Mouse (Mus musculus) c-Kit-negative CD71-positive TER-119-positive erythroid progenitor cells, embryonic 14.5 days (primary cell): ENCODE measurements around the gene Ntn3.

ENCODE experiments used
- DNase-seq: peaks from one replicate; pipeline ENCODE4 v3.0.0-alpha.2; 2013; ENCODE audit warnings: low read depth, low spot score

The Ntn3 gene

GRCm38 (mm10) chr17:24190934-24191333 lies 18.4 kb downstream of the Ntn3 start:
- no peak for DNase-seq

GRCm38 (mm10) chr17:24174259-24174658 lies 35.1 kb downstream of the Ntn3 start:
- no peak for DNase-seq

GRCm38 (mm10) chr17:24173423-24173822 lies 35.9 kb downstream of the Ntn3 start:
- peak; percentile 73 for DNase-seq

GRCm38 (mm10) chr17:24171738-24172137 lies 37.6 kb downstream of the Ntn3 start:
- no peak for DNase-seq

- DNase-seq: no peak
These were observed 38.6 kb downstream of the Ntn3 start for GRCm38 (mm10) chr17:24170729-24171128.

- no peak for DNase-seq
These were observed 39.2 kb downstream of the Ntn3 start for GRCm38 (mm10) chr17:24170125-24170524.

- DNase-seq: peak; percentile 95
These were observed 39.8 kb downstream of the Ntn3 start, which contains the start of gene Atp6v0c for GRCm38 (mm10) chr17:24169317-24170065. TSS of gene Atp6v0c (minus strand) at chr17:24169702.

GRCm38 (mm10) chr17:24168590-24169277 lies 40.6 kb downstream of the Ntn3 start:
- peak; percentile 62 for DNase-seq

- DNase-seq: no peak
These were observed 41.3 kb downstream of the Ntn3 start for GRCm38 (mm10) chr17:24167891-24168505.

GRCm38 (mm10) chr17:24167120-24167519 lies 42.2 kb downstream of the Ntn3 start:
- DNase-seq: no peak

GRCm38 (mm10) chr17:24164566-24165259 lies 44.6 kb downstream of the Ntn3 start:
- no peak for DNase-seq

GRCm38 (mm10) chr17:24163176-24163962 lies 46.0 kb downstream of the Ntn3 start, which contains the start of gene Amdhd2:
TSS of gene Amdhd2 (minus strand) at chr17:24163766.
- DNase-seq: peak; percentile 88

- no peak for DNase-seq
These were observed 46.7 kb downstream of the Ntn3 start for GRCm38 (mm10) chr17:24162584-24163175.

- DNase-seq: no peak
These were observed 47.9 kb downstream of the Ntn3 start for GRCm38 (mm10) chr17:24161466-24161865.

- no peak for DNase-seq
These were observed 51.8 kb downstream of the Ntn3 start for GRCm38 (mm10) chr17:24157526-24157925.

GRCm38 (mm10) chr17:24157121-24157520 lies 52.2 kb downstream of the Ntn3 start:
- DNase-seq: no peak

- no peak for DNase-seq
These were observed 52.9 kb downstream of the Ntn3 start for GRCm38 (mm10) chr17:24156394-24156793.

- no peak for DNase-seq
These were observed 53.6 kb downstream of the Ntn3 start for GRCm38 (mm10) chr17:24155742-24156141.

- DNase-seq: no peak
These were observed 54.9 kb downstream of the Ntn3 start for GRCm38 (mm10) chr17:24154463-24154862.
